Mouse (Mus musculus) layer of hippocampus, postnatal 36 days (tissue): ENCODE data around the gene Dcps. TPM values are rescaled to one million over a fixed set of nuclear protein-coding genes. Genes with fewer than 3 reads are reported as not detected.
A peak's percentile ranks its signal among the peaks of the same experiment; 100 is the strongest.

ENCODE experiments used
- DNase-seq, 2 experiments: peaks; one replicate each; pipeline ENCODE4 v3.0.0; 2022
- total RNA-seq, 2 experiments: library from RNA; stranded (reverse); gene quantifications; 2 replicates each; pipeline ENCODE4 v1.2.3; 2021

Gene Dcps
- 10 to 100 TPM; 21.1 to 21.4 TPM for total RNA-seq

DNA sequence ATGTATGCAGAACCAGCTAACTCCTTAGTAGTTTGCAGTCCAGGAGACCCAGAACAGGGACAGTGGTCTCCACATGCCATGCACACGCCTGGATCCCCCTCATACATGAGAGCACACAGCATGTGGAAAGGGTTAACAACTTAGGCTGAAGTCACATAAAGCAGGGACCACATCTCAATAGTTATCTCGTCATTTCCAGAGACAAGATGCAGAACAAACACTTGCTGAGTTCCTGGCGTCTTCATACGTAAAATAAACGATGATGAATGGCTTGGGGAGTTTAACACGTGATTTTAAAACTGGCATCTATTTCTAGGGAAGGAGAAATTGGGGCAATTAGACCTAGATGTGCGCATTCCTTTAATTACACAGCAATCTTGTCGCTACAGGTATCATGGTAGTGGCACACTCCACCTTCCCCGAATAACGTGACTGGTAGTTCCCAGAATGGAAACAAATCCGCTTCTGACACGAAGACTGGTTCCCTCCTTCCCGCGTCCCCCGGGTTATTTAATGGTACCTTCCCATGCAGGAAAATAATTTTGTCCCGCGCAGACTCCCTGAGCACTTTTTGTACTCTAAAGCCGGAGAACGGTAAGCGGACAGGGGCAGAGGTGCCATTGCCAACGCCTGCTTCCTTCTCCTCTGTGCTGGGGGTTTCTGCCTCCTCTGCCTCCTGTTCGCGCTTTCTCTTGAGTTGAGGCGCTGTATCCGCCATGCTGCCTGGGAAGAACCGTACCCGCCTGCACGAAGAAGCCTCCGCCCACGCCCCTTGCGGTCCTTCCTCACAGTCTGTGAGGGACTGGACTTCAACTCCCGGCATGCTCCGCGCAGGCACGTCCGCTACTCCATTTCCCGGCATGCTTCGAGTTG lies at the start of gene Dcps:
Gene Dcps (minus strand): TSS at position 811 of the 873 bp plus-strand sequence.
- DNase-seq = peak; percentile 96 to 97

GRCm38 (mm10) chr9:35223466-35223865 lies 47.6 kb upstream of the Dcps start:
- no peak for DNase-seq

DNA sequence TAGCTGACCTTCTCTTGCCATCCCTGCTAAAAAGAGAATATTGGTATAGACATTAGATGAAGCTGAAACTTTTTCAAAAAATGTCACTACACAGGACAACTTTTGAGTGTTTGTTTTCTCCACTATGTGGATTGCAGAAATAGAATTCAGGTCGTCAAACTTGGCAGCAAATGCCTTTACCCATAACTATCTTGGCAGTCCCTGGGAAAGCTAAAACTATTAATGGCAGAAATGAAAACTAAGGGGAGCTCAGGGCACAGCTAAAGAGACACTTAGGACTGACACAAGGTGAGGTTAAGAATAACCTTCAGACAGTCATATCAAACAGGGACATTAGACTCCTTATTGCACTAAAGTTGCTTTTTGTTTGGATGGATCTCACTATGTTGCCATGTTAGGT lies 42.1 kb upstream of the Dcps start:
- no peak for DNase-seq

DNA sequence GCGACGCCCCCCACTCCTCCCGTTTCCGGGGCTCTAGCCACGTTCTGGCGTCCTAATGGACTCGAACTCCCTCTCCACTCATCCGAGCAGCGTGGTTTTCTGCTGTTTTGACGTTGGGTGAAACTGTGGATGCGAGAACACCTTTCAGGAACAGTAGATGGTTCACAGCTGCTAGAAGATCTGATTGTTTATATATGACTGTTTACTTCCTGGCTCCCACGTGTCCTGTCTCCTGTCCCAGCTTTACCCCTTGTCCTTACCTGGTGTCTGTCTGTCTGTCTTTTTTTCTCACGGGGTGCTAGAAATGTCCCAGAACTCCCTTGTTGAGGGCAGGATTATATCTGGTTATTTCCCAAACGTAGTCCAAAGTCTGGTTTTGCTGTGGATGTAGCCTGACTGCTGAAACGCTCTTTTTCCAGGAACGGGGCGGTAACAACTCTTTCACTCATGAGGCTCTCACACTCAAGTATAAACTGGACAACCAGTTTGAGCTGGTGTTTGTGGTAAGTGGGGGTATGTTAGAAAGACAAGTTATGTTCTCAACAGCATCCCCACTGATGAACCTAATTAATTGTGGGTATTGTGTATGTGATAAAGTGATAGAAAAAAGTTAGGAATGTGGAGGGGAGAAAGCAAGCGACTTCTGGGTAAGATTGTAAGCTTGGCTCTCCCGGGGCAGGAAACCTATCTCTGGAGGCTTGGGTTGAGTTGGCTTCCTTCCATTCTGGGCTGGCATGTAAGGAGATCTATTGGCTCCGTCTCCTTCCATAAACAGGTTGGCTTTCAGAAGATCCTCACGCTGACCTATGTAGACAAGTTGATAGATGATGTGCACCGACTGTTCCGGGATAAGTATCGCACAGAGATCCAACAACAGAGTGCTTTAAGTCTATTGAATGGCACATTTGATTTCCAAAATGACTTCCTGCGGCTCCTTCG lies 36.0 kb upstream of the Dcps start:
- no peak for DNase-seq

DNA sequence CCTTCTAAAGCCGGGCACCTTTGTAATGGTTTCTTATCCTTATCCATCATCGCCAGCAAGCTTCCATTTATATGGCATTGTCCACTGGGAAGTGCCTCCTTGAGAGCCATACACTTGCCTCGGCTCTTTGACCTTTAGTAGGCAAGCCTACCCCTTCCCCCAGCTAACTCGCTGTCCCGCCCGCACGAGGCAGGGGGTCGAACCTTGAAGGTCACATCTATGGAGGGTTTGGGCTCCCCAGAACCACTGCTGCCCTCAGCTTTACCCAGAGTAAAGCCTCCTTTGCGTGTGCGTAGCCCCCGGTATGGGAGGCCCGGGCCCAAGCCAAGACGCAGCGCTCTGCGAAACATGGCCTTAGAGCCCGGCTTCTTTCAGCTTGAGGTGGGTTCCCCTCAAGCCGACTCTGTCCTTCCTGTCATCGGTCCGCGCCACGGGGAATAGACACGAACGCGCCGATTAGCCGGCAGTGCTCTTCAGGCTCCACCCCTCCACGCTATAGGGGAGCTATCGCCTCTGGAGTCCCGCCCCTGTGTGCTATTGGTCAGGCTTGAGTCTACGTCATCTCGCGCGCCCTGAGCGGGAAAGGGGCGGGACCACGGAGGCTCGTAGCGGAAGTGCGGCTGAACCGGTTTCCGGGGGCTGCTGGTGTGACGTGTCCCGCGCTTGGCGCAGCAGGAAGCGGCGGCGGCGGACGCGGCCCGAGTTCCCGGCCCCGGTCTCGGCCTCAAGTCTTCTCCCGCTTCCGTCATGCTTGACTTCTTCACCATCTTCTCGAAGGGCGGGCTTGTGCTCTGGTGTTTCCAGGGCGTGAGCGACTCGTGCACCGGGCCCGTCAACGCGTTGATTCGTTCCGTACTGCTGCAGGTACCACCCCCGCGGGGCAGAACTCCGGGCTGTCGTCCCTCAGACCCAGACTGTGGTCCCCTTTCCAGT lies 34.9 kb upstream of the Dcps start, which contains the start of gene Foxred1:
Gene Foxred1 (minus strand): TSS at position 514 of the 933 bp plus-strand sequence.
- DNase-seq = peak; percentile 99

DNA sequence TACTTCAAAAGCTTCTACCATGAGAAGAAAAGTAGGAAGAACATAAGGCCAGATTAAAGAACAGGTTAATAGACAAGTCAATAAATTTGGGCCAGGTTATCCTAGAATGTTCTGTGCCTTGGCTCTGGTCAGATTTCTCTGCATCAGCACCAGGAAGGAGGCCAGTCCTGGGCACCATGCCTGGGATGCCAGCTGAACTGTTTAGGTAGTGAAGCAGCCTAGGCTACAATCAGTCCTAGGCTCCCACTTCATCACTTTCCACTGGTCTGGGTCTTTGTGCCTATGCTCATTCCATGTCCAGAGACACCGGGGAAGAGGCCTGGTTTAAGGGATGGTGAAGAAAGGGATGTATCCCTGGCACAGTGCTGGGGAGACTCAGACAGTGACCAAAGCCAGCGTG lies 28.6 kb upstream of the Dcps start:
- DNase-seq = no peak

- no peak for DNase-seq
Measured at GRCm38 (mm10) chr9:35203536-35203935, 27.7 kb upstream of the Dcps start.

DNA sequence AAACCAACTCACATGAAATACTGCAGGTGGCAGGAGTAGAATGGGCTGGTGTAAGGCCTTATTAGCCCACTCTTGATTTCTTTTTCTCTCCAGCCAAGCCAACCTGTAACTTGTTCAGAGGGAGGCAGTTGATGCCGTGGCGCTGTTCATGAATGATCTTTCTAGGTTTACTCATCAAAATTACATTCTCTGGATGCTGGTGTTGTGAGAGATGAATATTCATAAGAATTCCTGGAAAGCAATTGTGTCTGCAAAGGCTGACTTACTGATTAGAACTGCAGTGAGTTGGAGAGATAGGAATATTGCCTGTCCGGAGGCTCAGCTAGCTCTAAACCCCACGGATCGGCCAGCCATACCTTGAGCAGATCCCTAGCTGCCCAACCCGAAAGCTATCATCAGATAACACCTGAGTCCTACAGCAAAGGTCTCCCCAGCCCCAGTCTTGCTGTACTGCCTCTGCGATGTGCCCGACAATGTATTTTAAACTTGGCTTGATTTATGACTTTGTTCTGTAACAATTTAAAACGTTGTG lies 24.7 kb upstream of the Dcps start:
- DNase-seq = no peak

- DNase-seq = peak; percentile 80 to 81
Measured at GRCm38 (mm10) chr9:35199772-35200471, 24.1 kb upstream of the Dcps start, which contains the start of the genes Srpr and Tirap. TSS of gene Srpr (plus strand) at chr9:35200175. TSS of gene Tirap (minus strand) at chr9:35200291.

DNA sequence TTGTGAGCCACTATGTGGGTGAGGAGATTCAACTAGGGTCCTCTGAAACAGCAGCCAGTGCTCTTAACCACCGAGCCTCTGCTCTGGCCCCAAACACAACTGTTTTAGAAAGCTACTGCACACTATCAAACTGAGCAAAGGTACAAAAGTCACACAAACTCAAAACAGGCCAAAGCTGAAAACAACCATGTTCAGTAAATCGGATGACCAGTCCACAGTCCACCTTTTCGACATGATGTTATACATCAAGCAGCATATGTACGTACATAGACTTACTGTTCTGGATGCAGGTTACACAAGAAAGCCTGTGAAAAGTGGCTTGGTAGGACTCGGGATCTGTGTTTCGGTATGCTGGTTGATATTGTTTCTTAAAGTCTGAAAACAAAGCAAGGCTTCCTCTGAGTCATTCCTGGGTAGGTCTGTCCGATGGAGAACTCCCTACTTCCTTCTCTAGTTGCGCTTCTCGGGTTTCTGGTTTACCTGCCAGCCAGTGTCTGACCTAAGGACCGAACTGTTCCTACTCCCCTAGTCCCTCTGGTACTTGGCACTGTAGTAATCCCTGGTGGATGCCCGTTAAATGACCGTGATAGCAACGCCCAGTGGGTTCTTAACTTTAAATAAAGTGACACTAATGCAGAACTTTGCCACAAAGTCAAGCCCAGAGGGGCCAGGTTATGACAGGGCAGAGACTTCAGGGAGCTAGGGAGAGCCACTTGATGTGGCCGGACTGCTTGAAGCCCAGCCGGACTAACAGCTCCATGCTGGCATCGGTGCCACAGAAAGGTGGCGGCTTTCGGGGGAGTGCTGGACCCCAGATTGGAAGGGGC lies 23.3 kb upstream of the Dcps start:
- peak in 1 of 2 experiments; percentile 18 for DNase-seq

GRCm38 (mm10) chr9:35198351-35198750 lies 22.5 kb upstream of the Dcps start:
- no peak for DNase-seq

- no peak for DNase-seq
Measured at GRCm38 (mm10) chr9:35197625-35198024, 21.8 kb upstream of the Dcps start.

DNA sequence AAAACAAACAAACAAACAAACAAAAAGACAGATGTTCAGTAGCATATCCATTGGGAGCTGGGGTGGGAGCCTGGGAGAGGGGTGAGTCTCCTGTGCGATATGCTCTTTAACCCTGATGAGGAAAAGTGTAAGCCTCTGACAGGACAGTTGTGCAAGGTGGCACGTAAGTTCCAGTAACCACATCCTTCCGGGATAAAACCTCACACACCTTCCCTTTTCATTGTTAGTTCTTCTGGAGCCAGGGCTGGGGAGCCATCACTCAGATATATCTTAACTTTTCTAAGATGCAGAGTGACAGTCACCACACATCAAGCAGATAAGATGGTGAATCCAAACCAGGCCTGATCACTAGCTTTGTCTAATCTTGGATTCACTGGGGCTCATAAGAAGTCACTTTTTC lies 18.2 kb upstream of the Dcps start:
- no peak for DNase-seq

- DNase-seq = no peak
Measured at GRCm38 (mm10) chr9:35192983-35193542, 17.2 kb upstream of the Dcps start.

- DNase-seq = peak; percentile 40 to 49
Measured at GRCm38 (mm10) chr9:35188700-35189099, 12.8 kb upstream of the Dcps start.

GRCm38 (mm10) chr9:35187351-35187903 lies 11.6 kb upstream of the Dcps start:
- DNase-seq = no peak

GRCm38 (mm10) chr9:35186430-35186829 lies 10.6 kb upstream of the Dcps start:
- no peak for DNase-seq

DNA sequence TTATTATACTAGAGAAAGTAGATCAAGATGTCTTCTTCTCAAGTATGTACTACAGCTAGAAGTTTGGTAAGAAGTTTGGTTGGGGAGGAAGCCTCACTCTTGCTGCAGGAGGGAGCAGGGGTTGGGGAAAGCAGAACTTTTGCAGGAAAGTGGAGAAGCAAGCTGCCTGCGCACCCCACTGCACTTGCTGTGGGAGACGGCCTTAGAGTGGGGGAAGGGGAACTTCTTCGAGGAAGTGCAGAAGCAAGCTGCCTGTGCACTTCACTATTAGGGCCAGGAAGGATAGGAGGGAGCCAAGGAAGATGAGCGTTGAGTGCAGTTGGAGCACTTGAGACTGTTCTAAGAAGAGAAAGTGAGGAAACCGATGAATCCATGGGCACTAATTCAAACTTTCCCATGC lies 7.5 kb upstream of the Dcps start:
- DNase-seq = no peak

DNA sequence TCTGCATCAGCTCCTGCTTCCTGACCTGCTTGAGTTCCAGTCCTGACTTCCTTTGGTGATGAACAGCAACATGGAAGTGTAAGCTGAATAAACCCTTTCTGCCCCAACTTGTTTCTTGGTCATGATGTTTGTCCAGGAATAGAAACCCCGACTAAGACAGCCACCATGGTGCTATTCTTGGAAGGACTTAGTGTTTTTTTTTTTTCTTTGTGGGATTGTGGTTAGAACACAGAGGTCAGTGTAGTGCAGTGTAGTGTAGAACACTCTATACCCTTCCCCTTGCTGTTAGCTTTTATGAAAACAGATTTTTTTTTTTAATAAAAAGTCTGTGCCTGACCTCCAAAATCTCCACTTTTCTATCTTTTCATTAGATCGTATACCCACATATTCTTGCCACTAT lies 7.0 kb upstream of the Dcps start:
- DNase-seq = no peak
